Mouse (Mus musculus) spleen, embryonic (tissue): Measurements from ENCODE around the gene Zmat5.

ENCODE experiments used
- CTCF ChIA-PET: fragments of 350-600 bp; sonication (Branson Sonifier 250); formaldehyde crosslinking; loops from one replicate; lab custom pipeline; 2022; lab: Charles Lee

The Zmat5 gene

GRCm38 (mm10) chr11:4731781-4732180 is 27.3 kb downstream of the Zmat5 start:
- CTCF ChIA-PET: interaction anchor here (0.6 kb wide), 1 partner anchor 71 kb away, joined by 5 read pairs; no protein-coding TSS in a partner anchor

GRCm38 (mm10) chr11:4734179-4734578 is 29.7 kb downstream of the Zmat5 start:
- CTCF ChIA-PET: no interaction called here

DNA sequence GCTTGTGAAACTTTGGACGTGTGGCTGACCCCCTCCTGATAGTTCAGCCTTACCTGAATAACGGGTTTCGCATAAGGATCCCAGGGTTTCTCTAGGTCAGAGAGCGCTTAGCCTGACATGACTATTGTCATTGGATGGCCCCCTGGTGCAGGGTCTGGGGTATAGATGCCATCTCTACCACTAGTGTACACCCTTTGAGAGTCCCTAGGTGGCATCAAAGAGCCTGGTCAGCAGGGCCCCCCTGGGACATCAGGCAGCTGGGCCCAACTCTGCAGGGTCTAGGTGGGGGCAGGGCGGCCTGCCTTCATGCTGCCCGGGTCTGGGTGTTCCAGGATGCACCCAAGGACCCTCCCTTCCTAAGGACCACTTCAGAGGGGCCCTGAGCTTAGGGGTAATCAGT is 31.9 kb downstream of the Zmat5 start:
- CTCF ChIA-PET: no interaction called here

- CTCF ChIA-PET: no interaction called here
These were observed 33.2 kb downstream of the Zmat5 start for GRCm38 (mm10) chr11:4737682-4738081.

- CTCF ChIA-PET: no interaction called here
These were observed 34.2 kb downstream of the Zmat5 start for GRCm38 (mm10) chr11:4738719-4739118.

DNA sequence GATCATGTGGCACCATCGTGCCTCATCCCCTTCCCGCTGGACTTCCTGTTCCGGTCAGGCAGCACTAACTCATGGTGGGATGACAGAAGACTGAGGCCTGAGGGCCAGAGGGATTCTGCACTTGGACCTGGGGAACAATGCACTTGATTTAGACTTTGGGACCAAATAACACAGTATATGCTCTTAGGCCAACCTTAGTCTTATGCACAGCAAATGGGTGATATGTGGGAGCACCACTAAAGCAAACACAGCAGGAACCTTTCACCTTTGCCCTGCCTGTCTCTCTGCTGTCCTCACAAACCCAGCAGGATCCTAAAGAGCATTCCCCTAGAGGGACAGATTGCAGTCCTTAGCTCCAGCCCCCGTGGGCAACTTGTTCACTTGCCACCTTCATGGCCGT is 36.3 kb downstream of the Zmat5 start:
- CTCF ChIA-PET: no interaction called here

GRCm38 (mm10) chr11:4744691-4745090 is 40.2 kb downstream of the Zmat5 start:
- CTCF ChIA-PET: no interaction called here

GRCm38 (mm10) chr11:4745969-4746368 is 41.5 kb downstream of the Zmat5 start:
- CTCF ChIA-PET: no interaction called here

DNA sequence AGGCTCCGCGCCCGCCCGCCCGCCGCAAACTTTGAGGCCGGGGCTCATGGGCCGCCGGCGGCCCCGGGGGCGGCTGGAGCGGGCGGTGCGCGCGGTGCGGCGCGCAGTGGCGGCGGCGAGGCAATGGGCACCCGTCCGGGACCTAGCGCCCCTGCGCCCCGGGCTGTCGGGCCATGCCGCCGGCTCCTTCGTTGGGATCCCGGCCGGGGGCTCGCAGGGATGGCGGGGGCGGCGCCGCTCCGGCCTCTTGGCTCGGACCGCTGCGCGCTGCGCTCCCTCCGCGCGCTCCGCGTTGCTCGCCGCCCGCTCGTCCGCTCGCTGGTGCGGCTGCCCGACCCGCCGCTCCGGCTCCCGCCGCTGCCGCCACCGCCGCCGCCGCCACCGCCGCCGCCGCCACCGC is 42.3 kb downstream of the Zmat5 start, which contains the start of gene Cabp7:
Cabp7 (minus strand) TSS at position 46 of the 400 bp plus-strand sequence.
- CTCF ChIA-PET: no interaction called here

DNA sequence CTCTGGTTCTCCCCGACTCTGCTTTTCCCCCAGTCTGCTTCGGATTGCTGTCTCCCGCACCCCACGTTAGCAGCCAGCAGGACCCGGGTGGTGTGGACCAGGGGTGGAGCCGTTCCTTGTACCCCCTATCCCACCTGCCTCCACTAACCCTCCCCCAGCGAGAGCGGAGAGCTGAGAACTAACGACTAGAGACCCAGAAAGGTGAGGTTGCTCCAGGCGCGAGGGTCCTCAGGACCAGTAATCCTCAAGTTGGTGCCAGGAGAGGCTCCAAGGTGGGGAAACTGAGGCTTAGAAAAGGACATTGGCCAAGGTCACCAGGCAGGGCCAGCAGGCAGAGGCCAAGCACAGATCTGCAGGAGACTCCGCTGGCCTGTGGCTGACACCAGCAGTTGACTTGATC is 42.8 kb downstream of the Zmat5 start:
- CTCF ChIA-PET: no interaction called here

DNA sequence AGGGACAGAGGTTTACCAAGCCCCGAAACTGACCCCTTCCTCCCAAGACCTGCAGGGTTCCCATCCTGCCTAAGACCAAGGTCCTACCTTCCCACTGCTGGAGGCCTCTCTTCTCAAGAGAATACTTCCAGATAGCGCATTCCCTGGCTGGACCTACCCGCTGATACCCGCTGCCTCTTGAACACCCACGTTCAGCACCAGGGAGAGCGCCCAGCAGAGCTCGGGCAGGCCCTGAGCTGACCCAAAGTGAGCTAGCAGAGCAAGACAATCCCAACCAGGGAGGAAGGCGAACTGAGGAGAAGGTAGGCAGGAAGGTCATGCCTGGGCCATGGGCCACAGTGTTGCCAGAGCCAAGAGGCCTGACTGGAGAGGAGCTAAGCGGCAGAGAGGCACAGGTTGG is 45.8 kb downstream of the Zmat5 start:
- CTCF ChIA-PET: interaction anchor here (0.5 kb wide), 1 partner anchor 498 kb away, joined by 3 read pairs; no protein-coding TSS in a partner anchor

DNA sequence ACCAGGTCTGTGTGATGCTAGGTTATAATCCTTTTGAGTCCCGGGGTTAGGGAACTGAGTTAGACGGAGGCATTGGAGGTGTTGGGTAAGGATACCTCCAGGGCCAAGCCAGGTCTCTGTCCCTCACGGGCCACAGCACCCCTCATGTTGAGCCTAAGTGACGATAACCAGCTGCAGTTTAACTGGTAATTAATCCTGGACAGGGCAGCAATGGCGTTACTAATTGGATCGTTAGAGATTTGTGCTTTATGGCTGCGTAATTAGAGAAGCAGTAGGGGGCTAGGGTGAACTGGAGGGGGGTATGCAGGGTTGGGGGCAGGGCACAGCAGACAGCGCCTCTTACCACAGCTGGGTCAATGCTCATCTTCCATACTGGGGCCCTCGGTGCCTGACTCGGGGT is 48.4 kb downstream of the Zmat5 start:
- CTCF ChIA-PET: no interaction called here

DNA sequence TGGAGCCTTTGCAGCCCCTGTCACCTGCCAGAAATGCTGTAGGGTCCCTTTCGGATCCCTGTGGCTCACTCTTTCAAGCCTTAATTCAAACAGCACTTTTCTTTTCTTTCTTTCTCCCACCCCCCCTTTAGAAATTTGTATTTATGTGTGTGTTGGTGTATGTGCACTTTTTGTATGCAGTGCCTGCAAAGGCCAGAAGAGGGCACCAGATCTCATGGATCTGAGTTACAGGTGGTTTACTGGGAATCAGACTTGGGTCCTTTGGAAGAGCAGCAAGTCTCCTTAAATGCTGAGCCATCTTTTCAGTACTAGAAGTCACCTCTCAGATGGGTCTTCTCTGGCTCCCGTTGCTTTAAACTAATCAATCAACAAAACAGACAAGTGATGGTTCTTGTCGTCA is 49.6 kb downstream of the Zmat5 start:
- CTCF ChIA-PET: no interaction called here

- CTCF ChIA-PET: no interaction called here
These were observed 50.4 kb downstream of the Zmat5 start for GRCm38 (mm10) chr11:4754867-4755266.

GRCm38 (mm10) chr11:4756460-4756859 is 52.0 kb downstream of the Zmat5 start:
- CTCF ChIA-PET: no interaction called here

DNA sequence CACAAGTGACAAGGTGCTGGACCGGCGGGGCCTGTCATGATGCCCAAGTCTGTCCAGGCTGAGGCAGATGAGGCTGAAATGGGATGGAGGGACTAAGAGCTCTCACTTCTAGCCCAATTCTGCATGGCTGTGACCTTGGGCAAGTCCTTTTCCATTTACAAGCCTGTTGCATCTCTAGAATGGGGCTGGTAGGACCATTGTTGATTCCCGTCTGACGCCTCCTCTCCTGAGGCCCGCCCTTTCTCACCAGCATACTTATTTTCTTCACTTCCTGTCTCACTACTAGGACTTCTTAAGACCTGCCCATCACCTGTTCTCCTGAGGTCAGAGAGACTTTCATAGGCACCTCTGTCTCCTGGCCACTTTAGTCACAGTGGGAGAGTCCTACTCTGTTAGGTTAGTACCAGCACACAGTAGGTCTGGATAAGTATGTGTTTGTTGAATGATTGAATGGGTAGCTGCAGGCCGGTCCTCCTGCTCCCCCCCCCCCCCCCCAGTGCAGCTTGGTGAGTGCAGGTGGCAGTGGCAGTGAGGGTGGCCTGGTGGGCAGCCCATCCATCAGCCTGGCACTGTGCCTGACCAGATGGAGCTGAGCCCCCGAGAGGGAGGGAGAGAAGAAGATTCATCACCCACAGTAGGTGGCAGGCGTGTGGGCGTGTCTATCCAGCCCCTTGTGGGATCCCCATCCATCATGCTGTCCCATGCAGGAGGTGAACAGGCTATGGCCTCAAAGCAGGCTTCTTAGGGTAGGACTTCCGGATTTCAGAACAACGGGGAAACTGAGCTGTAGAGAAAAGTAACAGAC is 52.7 kb downstream of the Zmat5 start:
- CTCF ChIA-PET: interaction anchor here (1.2 kb wide), 1 partner anchor 16 kb away, joined by 7 read pairs; no protein-coding TSS in a partner anchor

DNA sequence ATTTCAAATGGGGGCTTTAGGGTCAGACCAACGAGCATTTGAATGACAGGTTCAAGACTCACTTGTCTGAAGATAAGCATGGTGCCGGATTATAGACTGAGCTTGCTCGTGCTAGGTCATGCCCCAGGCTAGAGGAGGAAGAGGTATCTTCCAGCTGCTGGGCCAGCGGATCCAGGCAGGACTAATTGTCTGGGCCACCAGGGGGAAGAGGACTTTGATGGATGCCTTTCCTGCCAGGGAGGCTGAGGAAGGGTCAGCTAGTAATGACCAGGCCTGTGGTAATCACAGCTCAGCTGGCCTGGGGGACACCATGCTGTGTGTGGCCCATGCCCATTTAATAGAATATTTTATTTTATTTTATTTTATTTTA is 53.3 kb downstream of the Zmat5 start:
- CTCF ChIA-PET: interaction anchor here (1.2 kb wide), 1 partner anchor 15 kb away, joined by 7 read pairs; no protein-coding TSS in a partner anchor

- CTCF ChIA-PET: no interaction called here
These were observed 56.0 kb downstream of the Zmat5 start for GRCm38 (mm10) chr11:4760438-4760837.

- CTCF ChIA-PET: no interaction called here
These were observed 57.5 kb downstream of the Zmat5 start for GRCm38 (mm10) chr11:4761991-4762390.

DNA sequence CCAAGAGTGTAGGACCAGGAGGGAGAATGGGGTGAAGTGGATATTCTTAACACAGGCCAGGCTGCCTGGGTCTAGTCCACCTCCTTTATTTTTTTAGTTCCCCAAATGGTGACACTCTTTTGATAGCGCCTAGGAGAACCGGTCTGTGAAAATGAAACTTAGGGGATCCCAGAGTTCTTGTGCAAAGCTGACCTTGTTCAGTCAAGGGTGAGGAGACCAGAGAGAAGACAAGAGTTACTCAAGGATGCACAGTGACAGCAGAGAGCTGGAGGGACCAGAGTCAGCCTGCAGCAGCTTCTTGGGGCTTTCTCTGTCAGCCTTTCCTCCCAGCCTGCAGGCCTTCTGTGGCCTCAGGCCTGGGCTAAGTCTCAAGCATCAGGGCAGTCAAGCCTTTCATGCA is 58.0 kb downstream of the Zmat5 start:
- CTCF ChIA-PET: no interaction called here

DNA sequence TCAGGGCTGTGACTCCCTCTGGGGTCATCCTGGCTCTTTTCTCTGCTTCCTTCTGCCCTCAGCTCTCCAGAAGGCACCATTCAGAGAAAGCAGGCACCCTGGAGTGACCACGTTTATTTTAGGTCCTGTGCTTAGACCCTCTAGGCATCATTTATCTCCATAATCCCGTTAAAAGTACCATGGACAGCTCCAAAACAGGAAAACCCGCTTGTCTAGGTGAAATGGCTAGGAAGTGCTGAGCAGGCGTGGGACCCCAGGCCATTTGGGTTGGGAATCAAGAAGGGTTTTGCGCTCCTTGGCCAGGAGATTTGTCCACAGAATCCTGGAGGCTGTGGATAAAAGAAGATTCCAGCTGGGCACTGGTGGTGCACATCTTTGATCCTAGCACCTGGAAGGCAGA is 59.2 kb downstream of the Zmat5 start:
- CTCF ChIA-PET: no interaction called here

- CTCF ChIA-PET: no interaction called here
These were observed 60.0 kb downstream of the Zmat5 start for GRCm38 (mm10) chr11:4764476-4764875.

DNA sequence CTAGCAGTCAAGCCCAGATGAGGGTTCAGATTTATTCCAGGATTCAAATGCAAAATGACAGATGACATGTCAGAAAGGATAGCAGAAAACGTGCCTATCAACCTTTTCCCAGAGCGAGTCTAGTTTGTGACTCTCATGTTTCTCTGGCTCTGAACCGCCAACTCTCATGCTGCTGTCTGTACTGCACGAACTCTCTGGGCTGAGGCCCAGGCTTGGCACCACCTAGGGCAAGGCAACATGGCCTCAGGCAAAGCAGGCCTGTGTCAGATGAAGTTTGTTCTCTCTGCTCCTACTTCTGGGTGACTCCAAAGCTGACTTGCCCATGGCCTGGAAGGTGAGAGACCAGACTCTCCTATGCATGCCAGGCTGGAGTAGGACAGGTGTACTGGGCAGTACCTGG is 63.9 kb downstream of the Zmat5 start:
- CTCF ChIA-PET: no interaction called here

DNA sequence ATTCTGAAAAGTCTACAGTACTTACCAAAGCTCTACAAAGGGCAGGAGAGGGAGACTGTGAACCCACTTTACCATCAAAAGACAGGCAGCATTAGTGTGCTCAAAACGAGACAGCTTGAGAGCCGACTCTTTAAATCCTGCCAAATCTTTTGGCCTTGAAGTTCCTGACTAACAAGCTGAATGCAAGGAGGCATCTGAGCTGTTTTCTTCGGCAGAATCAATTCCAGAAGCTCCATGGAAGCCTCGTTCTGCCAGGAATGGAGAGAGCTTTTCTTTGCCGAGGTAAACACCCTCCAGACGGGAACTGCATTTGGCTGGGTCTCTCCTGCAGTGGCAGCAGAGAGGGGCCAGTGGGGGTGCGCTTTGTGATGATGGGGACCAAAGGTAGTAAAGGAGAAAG is 64.8 kb downstream of the Zmat5 start:
- CTCF ChIA-PET: no interaction called here
